Mouse (Mus musculus) yolk sac, embryonic 10.5 days (tissue): Measurements from ENCODE around the gene 1700025G04Rik.

Experiments used
- DNase-seq: peaks from one replicate; pipeline ENCODE4 v3.0.0-alpha.2; 2017; ENCODE audit warnings: low spot score

The 1700025G04Rik gene

GRCm38 (mm10) chr1:151994271-151994670, 95.7 kb downstream of the 1700025G04Rik start:
- no peak for DNase-seq

GRCm38 (mm10) chr1:151991505-151991904, 98.4 kb downstream of the 1700025G04Rik start:
- DNase-seq = no peak

- DNase-seq = no peak
Observed at GRCm38 (mm10) chr1:151990615-151991014, 99.3 kb downstream of the 1700025G04Rik start.

GRCm38 (mm10) chr1:151988713-151989112, 101.2 kb downstream of the 1700025G04Rik start:
- DNase-seq = peak; percentile 50

- no peak for DNase-seq
Observed at GRCm38 (mm10) chr1:151988066-151988465, 101.9 kb downstream of the 1700025G04Rik start.

- no peak for DNase-seq
Observed at GRCm38 (mm10) chr1:151986024-151986778, 103.7 kb downstream of the 1700025G04Rik start.

- DNase-seq = peak; percentile 60
Observed at GRCm38 (mm10) chr1:151985056-151985455, 104.9 kb downstream of the 1700025G04Rik start.

- no peak for DNase-seq
Observed at GRCm38 (mm10) chr1:151983991-151984390, 105.9 kb downstream of the 1700025G04Rik start.

GRCm38 (mm10) chr1:151980498-151980897, 109.4 kb downstream of the 1700025G04Rik start:
- DNase-seq = no peak

- DNase-seq = no peak
Observed at GRCm38 (mm10) chr1:151979803-151980456, 110.0 kb downstream of the 1700025G04Rik start.

- peak; percentile 37 for DNase-seq
Observed at GRCm38 (mm10) chr1:151978751-151979150, 111.2 kb downstream of the 1700025G04Rik start.

- DNase-seq = no peak
Observed at GRCm38 (mm10) chr1:151977596-151977995, 112.3 kb downstream of the 1700025G04Rik start.

GRCm38 (mm10) chr1:151976850-151977249, 113.1 kb downstream of the 1700025G04Rik start:
- DNase-seq = no peak

GRCm38 (mm10) chr1:151975418-151976379, 114.2 kb downstream of the 1700025G04Rik start:
- no peak for DNase-seq

GRCm38 (mm10) chr1:151974887-151975286, 115.0 kb downstream of the 1700025G04Rik start:
- no peak for DNase-seq

- DNase-seq = no peak
Observed at GRCm38 (mm10) chr1:151974424-151974823, 115.5 kb downstream of the 1700025G04Rik start.

- no peak for DNase-seq
Observed at GRCm38 (mm10) chr1:151973110-151973700, 116.7 kb downstream of the 1700025G04Rik start.

- no peak for DNase-seq
Observed at GRCm38 (mm10) chr1:151971581-151971980, 118.3 kb downstream of the 1700025G04Rik start.

GRCm38 (mm10) chr1:151968126-151968525, 121.8 kb downstream of the 1700025G04Rik start:
- no peak for DNase-seq

- DNase-seq = no peak
Observed at GRCm38 (mm10) chr1:151964811-151965210, 125.1 kb downstream of the 1700025G04Rik start.

- DNase-seq = no peak
Observed at GRCm38 (mm10) chr1:151963248-151963647, 126.7 kb downstream of the 1700025G04Rik start.

GRCm38 (mm10) chr1:151962078-151962477, 127.8 kb downstream of the 1700025G04Rik start:
- no peak for DNase-seq
